19 mouse cellular contexts compared by ENCODE assay signal in the genomic region with DNA sequence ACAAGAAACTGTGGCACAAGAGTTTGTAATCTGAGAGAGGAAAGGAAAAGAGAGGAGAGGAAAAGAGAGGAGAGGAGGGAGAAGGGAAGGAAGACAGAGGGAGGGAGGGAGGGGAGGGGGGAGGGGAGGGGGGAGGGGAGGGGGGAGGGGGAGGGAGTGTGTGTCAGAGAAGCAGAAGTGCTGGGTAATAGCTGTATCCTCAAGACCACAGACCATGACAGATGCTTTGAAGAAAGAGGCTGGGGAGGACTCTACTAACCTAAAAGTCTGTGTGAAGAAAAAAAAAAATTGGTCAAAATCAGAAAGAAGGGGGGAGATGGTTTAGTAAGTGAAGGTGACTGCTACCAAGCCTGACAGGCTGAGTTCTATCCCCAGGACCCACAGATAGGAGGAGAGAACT.
"Had no signal": no experiment of that assay in that cellular context is flagged by ENCODE, and none has a peak within 500 bp of the region (broad histone marks: within the 10 kb centered on the region; RNA-seq: fewer than 3 reads in every experiment).

No protein-coding gene starts in this region.

- H3K4me3 ChIP-seq: liver, embryonic 12.5 days; midbrain, embryonic 10.5 days; midbrain, embryonic 13.5 days; myocyte; neural tube, embryonic 13.5 days; neural tube, embryonic 15.5 days; stomach, embryonic 15.5 days had no signal

- H3K9me3 ChIP-seq: liver, embryonic 12.5 days; neural tube, embryonic 13.5 days; neural tube, embryonic 15.5 days; stomach, embryonic 15.5 days had no signal

- H3K4me1 ChIP-seq: liver, embryonic 12.5 days; midbrain, embryonic 10.5 days; midbrain, embryonic 13.5 days; stomach, embryonic 15.5 days had no signal

- H3K27ac ChIP-seq: liver, embryonic 12.5 days; liver, embryonic 14.5 days; midbrain, embryonic 10.5 days; midbrain, embryonic 13.5 days; neural tube, embryonic 13.5 days; neural tube, embryonic 15.5 days; stomach, embryonic 15.5 days; stomach, postnatal 0 days had no signal

- H3K36me3 ChIP-seq: liver, embryonic 12.5 days; midbrain, embryonic 10.5 days; midbrain, embryonic 13.5 days; neural tube, embryonic 13.5 days; neural tube, embryonic 15.5 days; stomach, embryonic 15.5 days had no signal

- ATAC-seq: liver, embryonic 12.5 days; midbrain, embryonic 13.5 days; midbrain, embryonic 16.5 days had no signal

- H3K27me3 ChIP-seq: liver, embryonic 12.5 days; midbrain, embryonic 13.5 days; neural tube, embryonic 13.5 days; neural tube, embryonic 15.5 days; stomach, embryonic 15.5 days had no signal

- DNase-seq: lung, adult 18-20 months; lung, embryonic 14.5 days; lung, postnatal 10 days; lung, postnatal 4 days; right cerebral cortex, postnatal 25 days; right cerebral cortex, postnatal 4 days; thymus, adult 2 months; thymus, postnatal 25 days; thymus, postnatal 4 days had no signal

- H3K9ac ChIP-seq: liver, embryonic 12.5 days; liver, embryonic 14.5 days; lung, embryonic 14.5 days; midbrain, embryonic 13.5 days; neural tube, embryonic 13.5 days; neural tube, embryonic 15.5 days; stomach, embryonic 15.5 days had no signal

- H3K4me2 ChIP-seq: liver, embryonic 12.5 days; lung, embryonic 14.5 days; midbrain, embryonic 13.5 days; neural tube, embryonic 13.5 days; neural tube, embryonic 15.5 days; stomach, embryonic 15.5 days had no signal
